Mouse (Mus musculus): ENCODE results near the gene Rcc1. TPM values are rescaled to one million over a fixed set of nuclear protein-coding genes. Genes with fewer than 3 reads are reported as not detected.

The Rcc1 gene
- 24.6 and 27.8 TPM in 2 replicates for polyA plus RNA-seq (2012; rRNA removed)

DNA sequence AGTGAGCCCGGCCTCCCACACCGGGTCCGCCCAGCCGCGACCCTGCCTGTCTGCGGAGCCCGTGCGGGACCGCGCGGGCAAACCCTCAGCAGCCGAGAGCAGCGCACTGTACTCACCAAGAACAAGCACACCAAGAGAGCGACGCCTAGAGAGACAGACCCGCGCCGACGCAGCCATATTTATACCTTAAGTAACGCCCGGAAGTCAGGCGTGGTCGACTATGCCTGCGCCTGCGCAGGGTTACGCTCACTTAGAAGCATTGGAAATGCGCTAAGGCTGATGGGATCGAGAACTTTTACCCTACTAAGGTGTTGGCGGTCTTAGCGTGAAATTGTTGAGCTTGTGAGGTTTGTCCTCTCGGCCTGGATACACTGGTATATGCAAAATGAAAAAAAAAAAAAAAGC is at the start of gene Rcc1:
Rcc1 (minus strand) TSS at position 125 of the 405 bp plus-strand sequence.
- under 1% methylated on average over 31 of the region's 31 CpGs for WGBS
- no peak for DNase-seq (ENCODE audit: low read depth, low spot score)

DNA sequence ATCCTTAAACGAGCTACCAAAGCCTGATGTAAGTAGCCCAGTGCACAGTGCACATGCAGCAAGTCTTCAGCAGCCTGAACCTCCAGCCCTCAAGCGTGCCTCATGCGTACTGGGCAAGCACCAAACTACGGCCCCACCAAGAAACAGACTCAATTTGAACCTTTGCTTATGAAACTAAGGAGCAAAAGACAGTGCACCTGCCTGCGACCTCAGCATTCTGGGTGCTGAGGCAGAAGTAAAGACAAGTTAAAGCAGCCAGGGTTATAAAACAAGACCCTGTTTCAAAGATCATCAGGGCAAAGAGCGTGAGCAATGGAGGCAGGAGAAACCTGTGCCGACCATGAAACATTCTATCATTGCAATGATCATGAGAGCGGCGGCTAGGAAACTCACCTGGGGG is 47.6 kb upstream of the Rcc1 start:
- WGBS, result 84% methylated on average over 9 of the region's 9 CpGs
- no peak for DNase-seq (ENCODE audit: low read depth, low spot score)

DNA sequence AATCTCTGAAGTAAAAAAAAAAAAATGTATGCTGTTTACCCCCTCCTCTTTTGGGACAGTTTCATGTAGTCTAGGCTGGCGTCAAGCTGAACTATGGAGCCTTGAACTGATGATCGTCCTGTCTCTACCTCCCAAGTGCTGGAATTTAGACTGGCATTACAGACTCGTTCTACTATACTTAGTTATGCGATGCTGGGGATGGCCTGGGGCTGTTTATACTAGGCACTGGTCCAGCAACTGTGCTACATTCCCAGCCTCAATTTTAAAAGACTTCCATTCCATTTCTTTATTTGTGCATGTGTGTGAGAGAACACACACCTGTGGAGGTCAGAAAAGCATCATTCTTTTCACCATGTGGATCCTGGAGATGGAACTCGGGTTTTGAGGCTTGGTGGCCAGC is 45.5 kb upstream of the Rcc1 start:
- 67% methylated on average over 5 of the region's 5 CpGs for WGBS
- no peak for DNase-seq (ENCODE audit: low read depth, low spot score)

DNA sequence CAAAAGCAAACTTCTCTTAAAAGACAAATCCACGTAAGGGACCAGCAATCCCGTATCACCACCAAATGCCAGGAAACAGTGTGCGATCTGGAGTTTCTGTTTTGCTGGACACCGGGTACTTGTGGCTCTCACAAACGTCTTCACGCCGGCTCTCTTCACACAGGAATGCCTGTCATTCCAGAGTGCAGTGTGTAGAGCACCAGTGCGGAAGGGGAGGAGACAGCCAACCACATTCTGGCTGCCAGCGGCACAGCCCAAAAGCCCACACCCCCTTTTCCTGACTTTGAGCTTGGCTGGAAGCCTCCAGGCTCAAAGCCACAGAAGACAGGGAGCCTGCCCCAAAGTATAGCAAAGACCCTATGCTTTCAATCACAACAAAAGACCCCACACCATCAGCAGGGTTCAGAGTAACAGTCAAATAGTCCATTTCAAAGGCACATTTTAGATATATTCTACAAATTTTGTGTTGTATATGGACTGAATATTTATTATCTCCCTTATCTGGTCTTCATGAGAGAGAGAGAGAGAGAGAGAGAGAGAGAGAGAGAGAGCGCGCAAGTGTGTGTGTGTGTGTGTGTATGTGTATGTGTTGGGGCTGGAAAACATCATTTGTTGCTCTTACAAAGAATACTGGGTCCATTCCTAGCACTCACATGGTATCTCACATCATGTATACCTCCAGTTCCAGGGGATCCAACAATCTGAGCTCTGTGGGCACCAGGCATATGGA is 44.8 kb upstream of the Rcc1 start:
- 37% methylated on average over 11 of the region's 11 CpGs for WGBS
- DNase-seq (ENCODE audit: low read depth, low spot score), result no peak

DNA sequence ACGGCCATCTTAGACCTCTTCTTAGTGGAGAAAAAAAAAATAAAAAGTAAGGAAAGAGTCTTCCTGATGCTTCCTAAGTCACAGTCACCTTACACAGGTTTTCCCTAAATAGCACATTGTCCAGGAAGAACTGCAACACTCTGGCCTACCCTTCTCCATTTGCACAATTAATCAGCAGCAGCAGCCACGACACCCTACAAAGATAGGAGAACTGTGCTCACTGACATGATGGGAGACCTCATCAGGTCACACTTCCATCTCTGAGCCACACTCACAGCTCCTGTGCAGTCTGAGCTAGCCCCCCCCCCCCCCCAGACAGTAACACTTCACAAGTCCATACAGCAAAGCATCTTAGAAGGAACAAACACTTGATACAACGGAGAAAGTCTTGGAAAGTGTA is 43.7 kb upstream of the Rcc1 start:
- 74% methylated on average over 3 of the region's 3 CpGs for WGBS
- no peak for DNase-seq (ENCODE audit: low read depth, low spot score)

DNA sequence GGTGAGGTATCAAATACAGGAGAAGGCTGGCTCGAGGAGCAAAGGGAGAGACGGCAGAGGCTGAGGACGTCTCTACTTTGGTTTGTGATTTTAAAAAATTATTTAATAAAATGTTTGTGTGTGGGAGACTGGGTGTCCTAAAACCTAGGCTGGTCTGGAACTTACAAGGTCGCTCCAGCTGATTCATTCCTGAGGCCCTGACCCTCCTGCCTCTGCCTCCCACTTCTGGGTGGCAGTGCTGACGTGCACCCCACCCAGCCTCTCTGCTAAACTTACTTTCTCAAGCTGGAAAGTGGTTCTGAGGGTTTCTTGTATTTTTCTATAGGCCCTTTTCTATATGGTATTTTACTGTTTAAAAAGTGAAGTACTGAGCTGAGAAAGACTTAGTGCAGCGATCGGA is 42.8 kb upstream of the Rcc1 start:
- no peak for DNase-seq (ENCODE audit: low read depth, low spot score)
- 93% methylated on average over 7 of the region's 7 CpGs for WGBS

DNA sequence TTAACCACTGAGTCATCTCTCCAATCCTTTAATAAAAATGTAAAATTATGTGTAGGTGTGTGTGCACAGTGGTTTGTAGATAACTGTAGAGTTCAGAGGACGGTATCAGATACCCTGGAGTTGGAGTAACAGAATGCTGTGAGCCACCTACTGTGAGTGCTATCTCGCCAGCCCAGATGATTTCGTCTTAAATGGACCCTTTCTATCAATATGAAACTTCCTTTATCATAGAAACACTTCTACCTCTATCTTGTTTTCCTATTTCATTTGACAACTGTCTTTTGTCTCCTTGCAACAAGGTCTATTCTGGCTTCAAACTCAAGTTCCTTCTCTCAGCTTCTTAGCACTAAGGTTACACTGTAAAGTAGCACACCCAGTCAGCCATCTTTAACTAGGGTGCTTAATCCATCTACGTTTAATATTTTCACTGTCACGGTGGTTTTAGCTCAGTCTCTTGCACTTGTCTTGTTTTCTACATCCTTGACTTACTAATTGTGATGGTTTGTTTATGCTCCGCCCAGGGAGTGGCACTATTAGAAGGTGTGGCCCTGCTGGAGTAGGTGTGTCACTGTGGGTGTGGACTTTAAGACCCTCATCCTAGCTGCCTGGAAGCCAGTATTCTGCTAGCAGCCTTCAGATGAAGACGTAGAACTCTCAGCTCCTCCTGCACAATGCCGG is 37.8 kb upstream of the Rcc1 start:
- no peak for DNase-seq (ENCODE audit: low read depth, low spot score)
- WGBS, result 93% methylated on average over 8 of the region's 8 CpGs

DNA sequence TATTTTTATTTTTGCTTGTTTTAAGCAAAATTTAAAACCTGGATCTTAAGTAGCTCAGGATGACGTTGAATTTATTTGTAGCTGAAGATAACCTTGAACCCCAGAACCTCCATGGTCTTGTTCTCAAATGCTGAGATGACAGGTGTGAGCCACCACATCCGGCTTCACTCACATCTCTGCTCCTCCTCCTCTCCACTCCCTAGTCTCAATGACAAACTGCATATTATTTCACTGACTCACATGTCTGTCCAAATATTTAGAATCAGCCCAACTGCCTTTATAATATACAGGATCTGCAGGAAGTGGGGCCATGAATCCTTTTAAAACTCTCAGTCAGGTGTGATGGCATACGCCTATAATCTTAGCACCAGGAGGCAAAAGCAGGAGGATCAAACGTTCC is 35.9 kb upstream of the Rcc1 start:
- DNase-seq (ENCODE audit: low read depth, low spot score), result no peak
- 37% methylated on average over 4 of the region's 4 CpGs for WGBS

DNA sequence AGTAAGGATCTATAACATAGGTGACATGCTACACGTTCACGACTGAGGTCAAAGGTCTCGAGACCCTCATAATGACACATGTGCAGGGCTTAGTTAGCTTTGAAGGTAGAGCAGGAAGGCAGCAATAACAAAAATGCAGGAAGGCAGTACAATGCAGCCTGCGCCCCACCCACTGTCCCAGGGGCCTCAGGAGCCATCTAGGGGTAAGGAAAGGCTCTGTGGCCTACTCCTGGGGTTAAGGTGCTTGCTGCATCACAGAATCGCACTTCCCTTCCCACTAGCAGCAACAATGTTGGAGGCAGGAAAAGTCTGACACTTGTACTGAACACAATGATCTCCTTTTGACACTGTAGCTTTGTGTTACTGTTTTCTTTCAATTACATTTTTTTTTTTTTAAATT is 34.2 kb upstream of the Rcc1 start:
- no peak for DNase-seq (ENCODE audit: low read depth, low spot score)
- WGBS, result 62% methylated on average over 5 of the region's 5 CpGs

DNA sequence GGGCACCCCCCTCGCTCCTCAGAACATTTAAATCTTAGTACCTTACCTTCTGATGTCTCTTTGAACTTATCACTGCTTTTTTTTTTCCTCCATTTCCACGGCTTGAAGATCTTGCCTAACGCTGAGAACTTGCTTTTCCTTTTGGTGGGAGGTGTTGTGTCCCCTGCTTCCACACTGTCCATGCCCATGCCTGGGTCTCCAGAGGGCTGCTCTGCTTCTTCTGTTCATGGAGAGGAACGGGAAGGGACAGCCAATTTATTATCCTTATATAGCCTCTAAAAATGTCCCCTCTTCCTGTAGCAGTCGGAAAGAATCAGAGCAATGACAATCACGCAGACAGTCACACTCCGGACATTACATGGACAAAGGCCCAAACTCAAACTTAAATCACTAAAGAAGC is 33.4 kb upstream of the Rcc1 start:
- WGBS, result 81% methylated on average over 7 of the region's 7 CpGs
- DNase-seq (ENCODE audit: low read depth, low spot score), result no peak

DNA sequence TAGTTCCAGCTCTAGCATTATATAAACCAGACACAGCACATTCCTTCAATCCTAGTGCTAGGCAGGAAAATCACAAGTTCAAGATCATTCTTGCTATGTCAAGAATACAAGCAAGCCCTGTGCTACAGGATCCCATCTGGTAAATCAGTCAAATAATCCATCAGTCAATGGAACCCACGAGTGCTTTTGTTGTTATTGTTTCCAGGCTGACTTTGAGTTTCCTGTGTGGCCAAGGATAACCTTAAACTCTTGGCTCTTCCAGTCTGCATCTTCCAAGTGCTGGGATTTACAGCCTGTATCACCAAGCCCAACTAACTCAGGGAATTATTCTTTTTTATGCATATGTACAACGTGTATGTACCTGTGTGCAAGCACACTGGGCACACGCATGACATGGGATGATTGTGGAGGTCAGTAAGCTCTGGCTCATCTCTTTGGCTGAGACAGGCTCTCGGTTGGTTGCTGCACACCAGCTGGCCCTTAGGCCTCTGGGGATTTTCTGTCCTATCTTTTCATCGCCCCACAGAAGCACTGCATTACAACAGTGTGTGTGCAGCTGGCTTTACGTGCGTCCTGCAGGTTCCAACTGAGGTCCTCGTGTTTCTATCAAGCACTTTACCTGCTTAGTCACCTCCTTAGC is 32.5 kb upstream of the Rcc1 start:
- 75% methylated on average over 8 of the region's 8 CpGs for WGBS
- no peak for DNase-seq (ENCODE audit: low read depth, low spot score)

DNA sequence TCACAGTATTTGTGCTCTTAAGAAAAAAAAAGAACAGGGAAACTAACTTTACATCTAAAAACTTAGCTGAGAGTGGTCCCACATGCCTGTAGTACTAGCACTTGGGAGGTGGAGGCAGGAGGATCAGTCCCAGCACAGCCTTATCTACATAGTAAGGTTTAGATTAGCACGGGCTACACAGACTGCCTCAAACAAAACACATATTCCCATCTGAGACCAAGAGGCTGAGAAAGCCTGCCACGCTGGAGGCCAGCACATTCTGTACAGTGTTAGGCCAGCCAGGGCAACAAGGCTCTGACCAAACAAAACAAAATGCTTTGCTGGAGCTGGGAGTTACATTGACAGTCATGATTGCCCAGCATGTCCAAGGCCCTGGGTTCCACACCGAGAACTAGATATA is 30.1 kb upstream of the Rcc1 start:
- DNase-seq (ENCODE audit: low read depth, low spot score), result no peak
- WGBS, result 86% methylated on average over 3 of the region's 3 CpGs

DNA sequence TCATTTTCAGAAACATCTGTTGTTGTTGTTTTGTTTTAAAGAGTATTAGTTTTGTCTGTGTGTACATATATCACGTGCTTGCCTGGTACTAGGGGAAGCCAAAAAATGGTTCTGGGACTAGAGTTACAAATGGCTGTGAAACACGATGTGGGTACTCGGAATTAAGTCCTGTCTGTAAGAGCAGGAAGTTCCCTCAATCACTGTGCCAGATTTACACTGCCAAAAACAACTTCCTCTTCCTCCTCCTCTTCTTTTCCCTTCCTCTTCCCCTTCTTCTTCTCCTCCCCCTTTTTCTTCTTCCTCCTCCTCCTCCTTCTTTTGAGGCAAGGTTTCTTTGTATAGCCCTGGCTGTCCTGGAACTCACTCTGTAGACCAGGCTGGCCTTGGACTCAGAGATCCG is 28.9 kb upstream of the Rcc1 start:
- 71% methylated on average over 4 of the region's 4 CpGs for WGBS
- no peak for DNase-seq (ENCODE audit: low read depth, low spot score)

DNA sequence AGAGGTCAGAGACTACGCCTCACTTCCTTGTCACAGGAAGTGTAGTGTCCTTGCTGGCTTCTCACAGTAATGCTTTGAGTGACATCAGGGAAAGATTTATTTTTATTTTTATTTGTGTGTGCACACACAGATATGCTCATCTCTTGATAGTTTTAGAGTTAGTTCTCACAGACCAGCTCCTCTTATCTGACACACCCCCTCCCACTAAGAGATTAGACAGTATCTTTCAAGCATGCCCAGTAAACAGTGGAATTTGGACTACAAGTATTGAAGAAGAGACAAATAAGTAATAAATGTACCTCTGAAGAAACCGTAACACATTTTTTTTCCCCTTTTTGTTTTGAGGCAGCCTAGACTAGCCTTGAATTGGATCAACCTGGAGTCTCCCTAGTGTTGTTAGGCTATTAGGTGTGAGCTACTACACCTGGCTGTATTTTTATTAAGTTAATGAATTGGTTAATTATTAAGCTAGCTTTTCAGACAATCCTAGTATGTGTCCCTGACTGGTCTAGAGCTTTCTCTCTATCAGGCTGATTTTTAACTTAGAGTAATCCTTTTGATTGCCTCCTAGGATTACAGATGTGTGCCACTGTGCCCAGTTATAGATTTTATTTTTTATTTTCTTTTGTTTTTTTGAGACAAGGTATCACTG is 27.7 kb upstream of the Rcc1 start:
- WGBS, result 87% methylated on average over 2 of the region's 2 CpGs
- DNase-seq (ENCODE audit: low read depth, low spot score), result no peak

DNA sequence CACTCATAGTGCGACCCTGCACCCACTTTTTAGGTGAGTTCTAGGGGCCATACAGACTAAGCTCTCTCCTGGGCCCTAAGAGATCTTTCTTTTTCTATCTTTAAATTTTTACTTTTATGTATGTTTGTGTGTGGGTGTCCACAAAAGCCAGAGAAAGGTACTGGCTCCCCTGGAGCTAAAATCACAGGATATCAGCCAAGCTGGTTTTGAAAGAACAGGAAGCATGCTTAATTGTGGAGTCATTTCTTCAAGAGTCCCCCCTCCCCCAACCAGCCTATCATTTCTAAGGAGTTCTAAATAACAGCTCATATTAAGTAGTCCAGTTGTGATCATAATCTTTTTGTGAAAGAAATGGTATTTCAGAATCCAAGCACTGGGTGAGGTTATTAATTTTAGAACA is 20.4 kb upstream of the Rcc1 start:
- whole genome bisulfite sequencing, result 89% methylated on average over 1 of the region's 1 CpGs
- no peak for DNase-seq (ENCODE audit: low read depth, low spot score)

DNA sequence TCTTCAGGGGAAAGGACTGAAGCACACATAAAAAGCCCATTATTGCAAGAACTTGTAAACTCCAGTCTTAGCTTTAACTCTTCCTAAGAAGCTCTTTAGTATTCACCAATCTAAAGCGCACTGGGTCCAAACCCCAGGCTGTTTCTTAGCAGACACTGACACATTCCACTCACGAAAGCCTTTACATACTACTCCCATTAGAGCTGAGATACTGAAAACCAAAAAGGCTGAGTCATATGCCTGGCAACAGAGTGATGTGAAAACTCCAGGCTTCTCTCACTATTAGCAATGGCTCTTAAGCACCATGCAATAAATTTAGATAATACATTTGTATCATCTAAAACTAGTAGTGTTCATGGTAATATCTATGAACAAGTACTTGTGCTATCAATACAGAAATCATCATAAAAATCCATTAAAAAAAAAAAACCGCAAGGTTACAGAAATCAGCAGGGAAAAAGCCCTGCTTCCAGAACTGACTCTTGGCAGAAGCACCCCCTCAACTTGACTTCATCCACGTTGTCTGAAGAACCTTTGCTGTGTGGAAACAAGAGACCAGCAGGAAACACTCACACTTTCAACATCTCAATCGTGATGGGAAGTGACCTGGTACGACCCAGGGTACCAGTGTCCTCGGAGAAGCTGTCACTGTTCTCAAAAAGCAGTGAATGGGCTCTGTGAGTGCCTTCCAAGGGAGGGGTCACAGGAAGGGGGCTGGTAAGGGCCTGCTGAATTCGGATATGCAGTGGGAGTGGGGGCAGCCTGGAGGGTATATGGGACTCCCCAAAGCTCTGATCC is 16.7 kb upstream of the Rcc1 start:
- no peak for DNase-seq (ENCODE audit: low read depth, low spot score)
- WGBS, result 77% methylated on average over 8 of the region's 8 CpGs

DNA sequence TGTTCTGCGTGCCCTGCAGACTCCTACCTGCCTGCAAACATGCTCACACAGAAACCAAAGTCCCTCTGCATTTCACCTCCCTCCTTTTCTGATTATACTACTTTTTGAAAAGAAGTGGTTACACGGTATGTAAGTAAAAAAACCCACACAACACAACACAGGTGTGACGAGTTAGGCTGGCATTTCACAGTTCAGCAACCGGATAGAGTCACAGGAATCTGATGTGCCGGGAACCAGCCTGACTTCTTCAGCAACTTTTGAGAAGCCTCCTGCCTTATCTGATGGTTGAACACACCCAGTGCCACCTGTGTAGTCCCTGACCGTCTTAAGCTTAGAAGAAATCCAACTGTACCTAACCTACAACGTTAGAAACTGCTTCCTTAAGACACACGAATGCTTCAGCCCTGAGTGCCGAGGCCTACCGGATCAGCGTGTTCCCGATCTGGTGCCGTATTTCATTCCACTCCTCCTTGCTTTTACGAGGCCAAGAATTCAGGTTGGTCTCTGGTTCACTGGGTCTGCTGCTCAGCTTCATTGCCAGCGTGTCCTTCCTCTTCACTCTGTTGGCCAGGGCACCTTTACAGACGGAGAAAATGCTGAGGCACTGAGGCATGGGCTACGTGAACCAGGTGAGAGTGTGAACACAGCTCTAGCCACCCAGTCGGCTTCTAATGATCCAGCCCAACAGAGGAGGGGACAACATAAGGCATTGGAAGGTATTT is 14.2 kb upstream of the Rcc1 start:
- 87% methylated on average over 18 of the region's 18 CpGs for whole genome bisulfite sequencing

DNA sequence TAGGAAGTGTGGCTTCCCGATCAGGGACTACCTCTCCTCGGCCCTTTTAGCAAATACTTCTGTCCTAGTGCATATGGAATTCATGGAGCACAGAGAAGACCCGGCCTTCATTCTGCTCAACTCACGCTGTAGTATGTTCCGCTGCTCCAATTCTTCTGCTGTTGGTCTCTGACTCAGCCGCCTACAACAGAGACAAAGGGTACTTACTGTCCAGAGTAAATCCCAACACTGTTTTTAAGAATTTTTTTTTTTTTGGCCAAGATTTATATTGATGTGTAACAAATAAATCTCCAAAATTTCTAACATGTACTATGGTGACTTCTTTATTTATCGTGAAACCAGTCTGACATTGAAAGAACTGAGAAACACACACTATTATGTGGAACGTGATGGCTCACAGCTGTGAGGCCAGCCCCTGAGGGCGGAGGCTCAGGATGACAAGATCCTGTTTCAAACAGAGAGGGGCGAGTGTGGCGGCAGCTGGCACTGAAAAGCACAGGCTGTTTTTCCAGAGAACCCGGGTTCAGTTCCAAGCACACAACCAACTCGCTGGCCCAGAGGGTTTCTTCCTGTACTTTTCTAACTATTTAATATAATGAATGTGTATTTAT is 12.2 kb upstream of the Rcc1 start:
- 80% methylated on average over 13 of the region's 13 CpGs for WGBS
- no peak for DNase-seq (ENCODE audit: low read depth, low spot score)

More for the DNA sequence above, 14.2 kb upstream of the Rcc1 start:
- DNase-seq (ENCODE audit: low read depth, low spot score), result no peak

DNA sequence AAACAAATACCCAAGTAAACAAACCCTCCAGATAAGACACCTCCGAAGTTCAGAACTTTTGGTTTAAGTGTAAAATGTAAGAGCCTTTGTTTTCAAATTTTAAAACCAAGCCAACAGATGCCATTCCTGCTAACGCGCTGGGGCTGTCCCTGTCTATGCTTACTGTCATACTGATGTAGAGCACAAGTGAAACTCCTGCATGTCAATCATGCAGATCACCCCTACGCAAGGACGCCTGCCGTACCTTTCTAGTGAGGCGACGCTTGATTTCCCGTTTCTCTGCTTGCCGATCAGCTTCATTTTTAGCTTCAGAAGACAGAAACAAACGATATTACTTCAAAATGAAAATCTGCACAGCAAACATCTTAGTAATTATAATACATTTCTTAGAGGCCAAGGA is 10.1 kb upstream of the Rcc1 start:
- no peak for DNase-seq (ENCODE audit: low read depth, low spot score)
- 97% methylated on average over 11 of the region's 11 CpGs for WGBS

Measured in large intestine, adult 2 months (tissue).